Mouse (Mus musculus) myocyte (in vitro differentiated cells): ENCODE measurements around the gene Lefty1.

Experiments
- CEBPB ChIP-seq: IDR thresholded peaks from 2 replicates; pipeline ENCODE4 v1.6.1; 2011; ENCODE audit warnings: mild to moderate bottlenecking, moderate library complexity; ENCODE audit not compliant: poor library complexity, insufficient read depth, severe bottlenecking
- E2F4 ChIP-seq: IDR thresholded peaks from one replicate; pipeline ENCODE4 v1.6.1; 2011; ENCODE audit warnings: mild to moderate bottlenecking, control low read depth, moderate library complexity; ENCODE audit not compliant: insufficient read depth
- MAX ChIP-seq: IDR thresholded peaks from one replicate; pipeline ENCODE4 v1.6.1; 2011; ENCODE audit warnings: low read depth, mild to moderate bottlenecking, control low read depth
- MYOD1 ChIP-seq, 3 experiments: IDR thresholded peaks; one replicate each; pipeline ENCODE4 v1.6.1; 2011; ENCODE audit warnings: control low read depth in 2 of 3, low read depth in 2 of 3, mild to moderate bottlenecking in 2 of 3, moderate library complexity in 1 of 3; ENCODE audit not compliant: insufficient read length in 2 of 3, control insufficient read depth in 1 of 3
- MYOG ChIP-seq, 3 experiments: IDR thresholded peaks; one replicate each; pipeline ENCODE4 v1.6.1; 2011; ENCODE audit warnings: control low read depth in 2 of 3, low read depth in 2 of 3, mild to moderate bottlenecking in 2 of 3; ENCODE audit not compliant: insufficient read length in 2 of 3, control insufficient read depth in 1 of 3, insufficient read depth in 1 of 3
- POLR2A ChIP-seq: IDR thresholded peaks from one replicate; pipeline ENCODE4 v1.6.1; 2011; ENCODE audit warnings: low read depth, mild to moderate bottlenecking, control low read depth, moderate library complexity; ENCODE audit not compliant: insufficient read length
- REST ChIP-seq: IDR thresholded peaks from one replicate; pipeline ENCODE4 v1.6.1; 2011; ENCODE audit warnings: mild to moderate bottlenecking, control low read depth, moderate library complexity; ENCODE audit not compliant: insufficient read depth, insufficient read length
- TCF12 ChIP-seq: IDR thresholded peaks from one replicate; pipeline ENCODE4 v1.6.1; 2011; ENCODE audit warnings: mild to moderate bottlenecking, control low read depth; ENCODE audit not compliant: poor library complexity, insufficient read depth, severe bottlenecking
- TCF3 ChIP-seq: IDR thresholded peaks from one replicate; pipeline ENCODE4 v1.6.1; 2011; ENCODE audit warnings: low read depth, control low read depth; ENCODE audit not compliant: insufficient read length
- USF1 ChIP-seq: IDR thresholded peaks from one replicate; pipeline ENCODE4 v1.6.1; 2011; ENCODE audit warnings: low read depth, mild to moderate bottlenecking, control low read depth, moderate library complexity

DNA sequence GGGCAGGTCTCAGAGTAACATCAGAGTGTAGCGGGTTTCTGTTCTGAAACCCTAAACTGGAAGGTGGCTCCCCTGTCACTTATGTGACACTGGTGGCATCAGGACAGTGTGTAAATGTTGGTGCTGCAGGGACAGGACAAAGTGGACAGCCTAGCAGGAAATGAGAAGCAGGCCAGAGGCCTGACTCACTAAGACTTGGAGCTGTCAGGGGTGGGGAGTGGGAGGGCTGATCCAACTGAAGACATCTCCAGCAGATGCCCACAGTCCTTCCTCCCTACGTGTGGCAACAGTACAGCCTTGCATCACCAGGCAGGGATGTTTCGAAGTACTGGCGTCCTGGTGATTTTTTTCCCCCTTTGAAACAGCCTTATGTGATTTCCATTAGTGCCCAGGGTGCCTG lies 9.7 kb downstream of the Lefty1 start:
- TF ChIP-seq POLR2A (peak; percentile 43), USF1 (no peak), MAX (no peak), REST (no peak), TCF3 (no peak), E2F4 (no peak), TCF12 (no peak), CEBPB (peak; percentile 78), MYOD1 (IDR thresholded peaks at IDR 0.05; ENCODE audit: control insufficient read depth in 1 of 3, insufficient read length in 2 of 3, low read depth in 2 of 3) (no peak), MYOG (IDR thresholded peaks at IDR 0.05; ENCODE audit: control insufficient read depth in 1 of 3, insufficient read depth in 1 of 3, insufficient read length in 2 of 3, low read depth in 2 of 3) (no peak)
